Mouse (Mus musculus) forebrain, embryonic 10.5 days (tissue): ENCODE data around the gene Ap1m2. TPM values are rescaled to one million over a fixed set of nuclear protein-coding genes. Genes with fewer than 3 reads are reported as not detected.

Source experiments
- DNase-seq: peaks from one replicate; pipeline ENCODE4 v3.0.0-alpha.2; 2017; ENCODE audit warnings: low spot score; ENCODE audit errors: extremely low spot score
- H3K27ac ChIP-seq: fragments of 300-500 bp; sonication (generic); 2 replicates; pipeline ENCODE4 v1.5.1; 2016; ENCODE audit warnings: mild to moderate bottlenecking
- H3K27me3 ChIP-seq: fragments of 300-500 bp; sonication (generic); 2 replicates; pipeline ENCODE4 v1.6.1; 2016; ENCODE audit warnings: mild to moderate bottlenecking; ENCODE audit not compliant: poor library complexity, severe bottlenecking
- H3K36me3 ChIP-seq: fragments of 300-500 bp; sonication (generic); replicated peaks from 2 replicates; pipeline ENCODE4 v1.6.1; 2016; ENCODE audit warnings: mild to moderate bottlenecking, moderate library complexity
- H3K4me1 ChIP-seq: fragments of 300-500 bp; sonication (generic); 2 replicates; pipeline ENCODE4 v1.6.1; 2016
- H3K4me3 ChIP-seq: fragments of 300-500 bp; sonication (generic); 2 replicates; pipeline ENCODE4 v1.5.1; 2016; ENCODE audit warnings: mild to moderate bottlenecking, moderate library complexity
- H3K9me3 ChIP-seq: fragments of 300-500 bp; sonication (generic); 2 replicates; pipeline ENCODE4 v1.6.1; 2016; ENCODE audit warnings: mild to moderate bottlenecking, moderate library complexity
- WGBS: fragments of 180-500 bp; shearing (Covaris S2); methylation state at CpG from one replicate; pipeline ENCODE4 v1.1.7; 2016; 5-methylcytosine and 5-hydroxymethylcytosine counted together
- polyA plus RNA-seq: library from polyadenylated mRNA; unstranded; fragments of >200 nt; fragmentation: Nextera tagmentation; extraction: Ambion mirVana; gene quantifications from 2 replicates; pipeline ENCODE4 v1.2.1, GENCODE M21; 2016

The Ap1m2 gene
- 6.3 and 8.5 TPM in 2 replicates for polyA plus RNA-seq

- peak within 1 kb of the TSS; percentile 24 for H3K4me3 ChIP-seq
- no peak within 1 kb of the TSS for H3K27ac ChIP-seq
- no peaks in the 10 kb centered on the region for H3K36me3 ChIP-seq
- H3K27me3 ChIP-seq = peaks cover 34% of the 10 kb centered on the region
- no peak for DNase-seq
- 9% methylated on average over 35 of the region's 35 CpGs for WGBS
- H3K4me1 ChIP-seq = peaks cover 8% of the 10 kb centered on the region; the same call in 1 of the 2 replicates
- H3K9me3 ChIP-seq = no peaks in the 10 kb centered on the region
These were observed at the start of gene Ap1m2 for GRCm38 (mm10) chr9:21312134-21312533. TSS of gene Ap1m2 (minus strand) at chr9:21312337.

DNA sequence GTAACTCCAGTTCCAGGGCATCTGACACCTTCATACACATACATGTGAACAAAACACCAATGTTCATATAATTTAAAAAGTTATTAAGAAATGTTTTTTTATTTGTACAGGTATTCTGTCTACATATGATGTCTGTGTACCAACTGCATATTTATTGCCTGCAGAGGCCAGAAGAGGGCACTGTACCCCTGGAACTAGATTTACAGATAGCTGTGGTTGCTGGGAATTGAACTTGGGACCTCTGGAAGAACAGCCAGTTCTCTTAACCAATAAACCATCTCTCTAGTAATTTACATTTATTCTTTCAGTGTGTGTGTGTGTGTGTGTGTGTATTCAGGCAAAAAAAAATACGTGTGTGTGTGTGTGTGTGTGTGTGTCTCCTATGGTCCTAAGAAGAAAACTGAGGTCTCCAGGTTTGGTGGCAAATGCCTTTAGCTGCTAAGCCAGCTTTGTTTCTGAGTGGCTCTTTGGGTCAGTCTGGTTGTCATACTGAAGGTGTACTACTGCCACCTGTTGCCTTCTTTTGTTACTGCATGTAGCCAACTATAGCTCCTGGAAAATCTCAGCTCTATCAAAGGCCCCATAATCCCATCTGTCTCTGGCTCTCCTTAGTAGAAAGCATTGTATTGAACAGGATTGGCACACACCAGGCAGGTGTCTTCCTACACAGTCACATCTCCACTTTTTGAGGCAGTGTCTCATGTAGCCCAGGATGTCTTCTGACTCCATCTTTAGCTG lies 45.0 kb upstream of the Ap1m2 start:
- Histone ChIP-seq H3K36me3 (peaks cover 37% of the 10 kb centered on the region), H3K27ac (no peak overlapping the region), H3K4me3 (no peak overlapping the region), H3K27me3 (peaks cover 11% of the 10 kb centered on the region; the same call in 1 of the 2 replicates), H3K9me3 (no peaks in the 10 kb centered on the region), H3K4me1 (peaks cover 14% of the 10 kb centered on the region)
- 0% methylated on average over 1 of the region's 1 CpGs for WGBS
- peak; percentile 57 for DNase-seq

- Histone ChIP-seq H3K27ac (no peak overlapping the region), H3K4me1 (peaks cover 15% of the 10 kb centered on the region), H3K4me3 (no peak overlapping the region), H3K27me3 (no peaks in the 10 kb centered on the region), H3K9me3 (no peaks in the 10 kb centered on the region), H3K36me3 (peaks cover 58% of the 10 kb centered on the region)
- no peak for DNase-seq
- 94% methylated on average over 6 of the region's 6 CpGs for WGBS
These were observed 42.7 kb upstream of the Ap1m2 start for GRCm38 (mm10) chr9:21354796-21355195.

- Histone ChIP-seq H3K27me3 (no peaks in the 10 kb centered on the region), H3K4me3 (no peak overlapping the region), H3K9me3 (no peaks in the 10 kb centered on the region), H3K27ac (peak overlapping the region; percentile 66), H3K4me1 (peaks cover 15% of the 10 kb centered on the region), H3K36me3 (peaks cover 70% of the 10 kb centered on the region)
- WGBS = 49% methylated on average over 2 of the region's 2 CpGs
- no peak for DNase-seq
These were observed 41.2 kb upstream of the Ap1m2 start for GRCm38 (mm10) chr9:21353373-21353686.

DNA sequence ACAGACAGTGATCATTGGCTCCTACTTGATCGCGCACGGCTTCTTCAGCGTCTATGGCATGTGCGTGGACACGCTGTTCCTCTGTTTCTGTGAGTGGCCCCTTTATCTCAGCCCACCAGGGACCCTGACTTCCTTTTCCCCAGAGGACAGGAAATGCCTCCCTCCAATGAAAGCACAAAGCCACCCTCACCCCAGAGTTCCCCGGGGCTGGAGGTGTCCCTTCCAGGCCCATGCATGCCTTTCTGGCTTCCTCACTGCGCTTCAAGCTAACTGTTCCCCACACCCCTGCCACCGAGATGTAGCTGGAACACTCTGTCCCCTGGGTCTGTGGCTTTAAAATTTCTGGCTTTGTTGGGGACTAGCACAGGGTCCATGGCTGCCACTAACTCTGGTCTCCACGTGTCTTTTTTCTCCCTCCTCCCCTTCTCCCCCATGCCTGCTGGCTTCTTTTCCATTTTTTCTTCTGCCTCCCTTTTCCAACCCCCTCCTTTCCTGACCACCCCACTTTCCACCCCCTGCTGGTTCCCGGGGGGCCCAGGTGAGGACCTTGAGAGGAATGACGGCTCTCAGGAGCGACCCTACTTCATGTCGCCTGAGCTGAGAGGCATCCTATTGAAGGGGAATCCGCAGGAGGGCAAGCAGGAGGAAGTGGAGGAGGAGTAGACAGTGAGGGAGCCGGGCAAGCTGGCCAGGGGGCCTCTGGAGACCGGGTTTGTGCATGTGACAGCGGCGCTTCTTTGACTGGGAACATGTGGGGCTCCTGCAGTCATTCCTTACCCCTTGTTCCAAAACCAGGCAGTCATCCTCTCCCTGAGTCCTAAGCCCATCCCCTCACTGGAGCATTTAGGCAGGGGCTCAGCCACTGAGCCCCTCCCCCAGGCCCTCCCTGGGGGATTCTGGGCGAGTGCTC lies 40.6 kb upstream of the Ap1m2 start:
- peak overlapping the region; percentile 66 for H3K27ac ChIP-seq
- peaks cover 15% of the 10 kb centered on the region for H3K4me1 ChIP-seq
- H3K36me3 ChIP-seq = peaks cover 76% of the 10 kb centered on the region
- no peaks in the 10 kb centered on the region for H3K9me3 ChIP-seq
- 34% methylated on average over 20 of the region's 20 CpGs for WGBS
- no peaks in the 10 kb centered on the region for H3K27me3 ChIP-seq
- no peak overlapping the region for H3K4me3 ChIP-seq
- DNase-seq = no peak

DNA sequence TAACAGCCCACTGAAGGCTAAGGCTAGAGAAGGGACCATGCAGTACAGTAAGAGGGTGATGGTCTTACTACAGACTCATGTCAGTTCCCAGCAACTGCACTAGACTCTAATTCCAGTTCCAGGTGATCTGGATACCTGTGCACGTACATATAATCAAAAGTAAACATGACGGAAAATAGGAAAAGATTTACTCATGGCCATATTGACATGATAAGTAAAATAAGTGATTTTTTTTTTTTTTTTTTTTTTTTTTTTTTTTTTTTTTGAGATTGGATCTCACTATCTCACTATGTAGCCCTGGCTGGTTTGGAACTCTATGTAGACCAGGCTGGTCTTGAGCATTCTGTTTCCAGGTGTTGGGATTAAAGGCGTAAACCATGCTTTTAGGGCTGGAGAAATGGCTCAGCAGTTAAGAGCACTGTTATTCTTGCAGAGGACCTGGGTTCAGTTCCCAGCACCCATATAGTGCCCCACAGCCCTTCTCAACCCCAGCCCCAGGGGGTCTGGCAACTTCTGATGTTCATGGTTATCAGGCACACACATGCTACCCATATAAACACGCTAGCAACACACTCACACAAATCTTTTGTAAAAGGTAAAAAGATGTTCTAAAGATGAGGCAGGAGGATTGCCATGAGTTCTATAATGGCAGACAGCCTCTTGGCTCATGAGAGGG lies 39.7 kb upstream of the Ap1m2 start:
- DNase-seq = no peak
- 94% methylated on average over 4 of the region's 4 CpGs for WGBS
- H3K4me1 ChIP-seq = peaks cover 15% of the 10 kb centered on the region
- no peaks in the 10 kb centered on the region for H3K27me3 ChIP-seq
- peaks cover 85% of the 10 kb centered on the region for H3K36me3 ChIP-seq
- no peak overlapping the region for H3K27ac ChIP-seq
- H3K9me3 ChIP-seq = no peaks in the 10 kb centered on the region
- no peak overlapping the region for H3K4me3 ChIP-seq

- DNase-seq = no peak
- H3K4me1 ChIP-seq = peaks cover 15% of the 10 kb centered on the region
- no peak overlapping the region for H3K27ac ChIP-seq
- H3K9me3 ChIP-seq = no peaks in the 10 kb centered on the region
- H3K4me3 ChIP-seq = no peak overlapping the region
- H3K36me3 ChIP-seq = peaks cover 90% of the 10 kb centered on the region
- H3K27me3 ChIP-seq = no peaks in the 10 kb centered on the region
- 94% methylated on average over 7 of the region's 7 CpGs for WGBS
These were observed 39.0 kb upstream of the Ap1m2 start for GRCm38 (mm10) chr9:21351178-21351577.

DNA sequence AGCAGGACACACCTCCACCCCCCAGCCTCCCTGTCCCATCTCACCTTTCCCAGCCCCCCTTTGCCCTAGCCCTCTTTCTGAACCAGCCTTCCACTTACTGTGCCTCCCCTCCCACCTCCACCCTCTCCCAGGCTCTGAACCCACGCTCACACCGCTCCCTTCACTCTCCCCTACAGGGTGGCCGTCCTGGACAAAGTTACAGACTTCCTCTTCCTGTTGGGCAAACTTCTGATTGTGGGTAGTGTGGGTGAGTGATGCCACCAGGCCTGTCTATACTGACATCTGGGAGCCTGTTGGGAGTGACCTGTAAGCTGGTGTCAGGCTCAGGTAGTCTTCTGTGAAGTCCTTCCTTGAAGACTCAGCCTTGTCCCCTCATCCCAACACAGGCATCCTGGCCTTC lies 36.0 kb upstream of the Ap1m2 start:
- H3K27me3 ChIP-seq = no peaks in the 10 kb centered on the region
- no peak overlapping the region for H3K27ac ChIP-seq
- H3K4me3 ChIP-seq = no peak overlapping the region
- no peaks in the 10 kb centered on the region for H3K9me3 ChIP-seq
- peaks cover 91% of the 10 kb centered on the region for H3K36me3 ChIP-seq
- H3K4me1 ChIP-seq = peaks cover 11% of the 10 kb centered on the region
- WGBS = 90% methylated on average over 3 of the region's 3 CpGs
- DNase-seq = no peak

DNA sequence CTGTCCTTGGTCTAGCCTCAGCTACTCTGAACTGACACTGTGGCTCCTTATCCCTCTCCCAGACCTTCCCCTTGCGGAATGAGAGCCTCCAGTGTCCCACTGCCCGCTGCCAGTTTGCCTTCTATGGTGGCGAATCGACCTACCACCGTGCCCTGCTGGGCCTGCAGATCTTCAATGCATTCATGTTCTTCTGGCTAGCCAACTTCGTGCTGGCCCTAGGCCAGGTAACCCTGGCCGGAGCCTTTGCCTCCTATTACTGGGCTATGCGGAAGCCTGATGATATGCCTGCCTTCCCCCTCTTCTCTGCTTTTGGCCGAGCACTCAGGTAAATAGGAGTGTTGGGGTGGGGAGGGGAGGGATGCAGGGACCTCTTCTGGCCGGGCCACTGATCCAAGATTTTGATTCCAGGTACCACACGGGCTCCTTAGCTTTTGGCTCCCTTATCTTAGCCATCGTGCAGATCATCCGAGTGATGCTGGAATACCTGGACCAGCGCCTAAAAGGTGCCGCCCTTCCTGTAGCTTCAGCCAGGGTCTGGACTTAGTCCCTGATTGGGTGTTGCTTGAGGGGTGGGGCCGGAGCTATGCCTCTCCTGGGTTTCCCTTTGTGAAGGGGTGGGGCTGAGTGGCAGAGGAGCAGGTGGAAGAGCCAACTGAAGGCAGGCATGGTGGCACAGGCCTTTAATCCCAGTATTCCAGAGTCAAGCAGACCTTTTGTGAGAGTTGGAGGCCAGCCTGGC lies 34.7 kb upstream of the Ap1m2 start:
- Histone ChIP-seq H3K27me3 (no peaks in the 10 kb centered on the region), H3K27ac (no peak overlapping the region), H3K4me3 (no peak overlapping the region), H3K4me1 (no peaks in the 10 kb centered on the region), H3K9me3 (no peaks in the 10 kb centered on the region), H3K36me3 (peaks cover 91% of the 10 kb centered on the region)
- 74% methylated on average over 16 of the region's 16 CpGs for WGBS
- DNase-seq = no peak

- 91% methylated on average over 4 of the region's 4 CpGs for whole genome bisulfite sequencing
- DNase-seq = no peak
- Histone ChIP-seq H3K4me1 (peaks cover 8% of the 10 kb centered on the region), H3K36me3 (peaks cover 57% of the 10 kb centered on the region), H3K27ac (no peak overlapping the region), H3K4me3 (no peak overlapping the region), H3K27me3 (0 out of 2 replicates have a peak, but pooled peaks cover 5% of the 10 kb centered on the region), H3K9me3 (no peaks in the 10 kb centered on the region)
These were observed 28.3 kb upstream of the Ap1m2 start for GRCm38 (mm10) chr9:21340411-21340810.

DNA sequence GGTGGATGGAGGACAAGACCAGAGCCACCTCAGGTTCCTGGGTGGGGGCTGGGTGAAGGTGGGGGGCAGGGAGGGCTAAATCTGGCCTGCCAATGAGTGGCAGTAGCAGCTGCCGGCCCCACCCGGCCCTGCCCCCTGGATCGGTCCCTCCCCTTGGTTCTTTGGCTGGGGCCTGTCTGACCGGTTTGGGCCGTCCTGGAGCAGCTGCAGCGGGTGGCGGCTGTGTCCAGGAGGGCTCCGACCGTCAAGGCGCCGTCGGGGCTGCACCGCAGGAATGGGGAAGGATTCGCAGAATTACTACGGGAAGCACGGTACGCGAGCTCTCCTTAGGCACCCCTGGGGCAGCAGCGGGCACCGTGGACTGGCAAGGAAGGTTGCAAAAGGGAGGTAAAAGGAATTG lies 25.5 kb upstream of the Ap1m2 start:
- H3K27ac ChIP-seq = peak overlapping the region; percentile 40; the same call in 1 of the 2 replicates
- 0 out of 2 replicates have a peak, but pooled peaks cover 5% of the 10 kb centered on the region for H3K27me3 ChIP-seq
- peaks cover 17% of the 10 kb centered on the region for H3K4me1 ChIP-seq
- DNase-seq = no peak
- H3K4me3 ChIP-seq = peak overlapping the region; percentile 20; the same call in 1 of the 2 replicates
- H3K9me3 ChIP-seq = no peaks in the 10 kb centered on the region
- H3K36me3 ChIP-seq = peaks cover 31% of the 10 kb centered on the region
- 13% methylated on average over 20 of the region's 20 CpGs for WGBS

- Histone ChIP-seq H3K4me3 (no peak overlapping the region), H3K9me3 (no peaks in the 10 kb centered on the region), H3K27ac (no peak overlapping the region), H3K27me3 (0 out of 2 replicates have a peak, but pooled peaks cover 5% of the 10 kb centered on the region), H3K36me3 (peaks cover 20% of the 10 kb centered on the region), H3K4me1 (peaks cover 28% of the 10 kb centered on the region)
- WGBS = 85% methylated on average over 8 of the region's 8 CpGs
- no peak for DNase-seq
These were observed 24.4 kb upstream of the Ap1m2 start for GRCm38 (mm10) chr9:21336491-21336890.
